Mouse (Mus musculus): ENCODE data around the gene Kng2. TPM values are rescaled to one million over a fixed set of nuclear protein-coding genes. Genes with fewer than 3 reads are reported as not detected.

Gene Kng2
- polyA plus RNA-seq (2014; fragmentation: Illumina TruSeq; extraction: RNeasy Lipid Tissue Mini Kit (QIAGEN cat#74804); ENCODE audit: low read depth, low replicate concordance): not detected

DNA sequence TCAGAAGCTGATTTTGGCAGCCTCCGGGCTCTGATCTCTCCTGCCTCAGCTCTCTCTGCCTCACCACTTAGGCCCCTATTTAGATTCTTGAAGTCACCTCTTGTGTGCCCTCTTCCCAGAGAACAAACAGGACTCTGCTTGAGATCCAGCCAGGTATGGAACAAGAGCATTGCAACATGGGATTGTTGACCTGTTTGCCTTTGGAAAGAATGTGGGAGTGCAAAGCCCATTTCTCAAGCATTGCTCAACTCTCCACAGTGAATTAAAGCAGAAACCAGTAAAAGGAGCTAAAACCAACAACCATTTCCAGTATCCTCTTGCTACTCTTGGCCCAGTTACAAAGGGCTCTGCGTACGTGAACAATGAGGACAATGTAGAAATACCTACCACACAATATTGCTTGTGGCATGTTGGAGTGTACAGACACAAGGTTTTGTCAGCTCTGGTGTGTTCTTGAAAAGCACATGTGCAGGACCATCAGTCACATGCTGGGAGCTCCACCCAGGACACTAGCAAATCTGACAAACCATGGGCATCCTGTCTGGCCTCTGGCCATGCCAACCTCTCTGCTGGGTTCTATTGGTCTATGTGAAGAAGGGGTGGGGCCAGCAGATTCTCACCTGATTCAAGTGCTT is at the start of gene Kng2:
Gene Kng2 (minus strand): TSS at position 517 of the 635 bp plus-strand sequence.

GRCm38 (mm10) chr16:23057668-23058447 is 28.6 kb upstream of the Kng2 start, which contains the start of gene Kng1:
Gene Kng1, plus strand, starts transcription at chr16:23057865.

DNA sequence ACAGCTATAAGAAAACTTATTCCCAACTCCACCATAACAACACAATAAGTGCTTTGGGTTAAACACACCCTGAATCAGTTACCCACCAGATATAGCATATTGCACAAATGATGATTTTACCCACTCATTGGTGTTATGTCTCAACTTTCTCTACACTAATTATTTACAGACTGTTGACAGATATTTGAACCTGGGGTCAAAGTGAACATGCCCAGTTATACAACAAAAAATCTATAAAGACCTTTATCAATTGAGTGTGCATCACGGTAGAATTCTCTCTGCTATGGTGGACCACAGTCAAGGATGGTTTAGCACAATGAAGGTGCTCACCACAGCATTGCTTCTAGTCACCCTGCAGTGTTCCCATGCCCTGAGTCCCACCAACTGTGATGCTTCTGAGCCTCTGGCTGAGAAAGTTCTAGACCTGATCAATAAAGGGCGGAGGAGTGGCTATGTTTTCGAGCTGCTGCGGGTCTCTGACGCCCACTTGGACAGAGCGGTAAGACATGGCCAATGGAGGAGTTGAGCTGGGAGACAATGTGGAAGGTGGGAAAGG is 78.4 kb downstream of the Kng2 start, which contains the start of gene Hrg:
Gene Hrg (plus strand): TSS at position 233 of the 556 bp plus-strand sequence.

Other genes with a start within 250 kb of the Kng2 start
- not detected for gene Crygs, start 217.9 kb downstream of the Kng2 start, polyA plus RNA-seq (2014; fragmentation: Illumina TruSeq; extraction: RNeasy Lipid Tissue Mini Kit (QIAGEN cat#74804); ENCODE audit: low read depth, low replicate concordance)
- gene Tbccd1, start 171.8 kb downstream of the Kng2 start, polyA plus RNA-seq (2014; fragmentation: Illumina TruSeq; extraction: RNeasy Lipid Tissue Mini Kit (QIAGEN cat#74804); ENCODE audit: low read depth, low replicate concordance): 14.2 TPM
- gene Dnajb11, start 171.6 kb downstream of the Kng2 start, polyA plus RNA-seq (2014; fragmentation: Illumina TruSeq; extraction: RNeasy Lipid Tissue Mini Kit (QIAGEN cat#74804); ENCODE audit: low read depth, low replicate concordance): 69.4 TPM
- not detected for gene Ahsg, start 138.2 kb downstream of the Kng2 start, polyA plus RNA-seq (2014; fragmentation: Illumina TruSeq; extraction: RNeasy Lipid Tissue Mini Kit (QIAGEN cat#74804); ENCODE audit: low read depth, low replicate concordance)
- gene Fetub, start 111.1 kb downstream of the Kng2 start, polyA plus RNA-seq (2014; fragmentation: Illumina TruSeq; extraction: RNeasy Lipid Tissue Mini Kit (QIAGEN cat#74804); ENCODE audit: low read depth, low replicate concordance): 0.97 TPM
- gene Hrg, start 78.4 kb downstream of the Kng2 start, polyA plus RNA-seq (2014; fragmentation: Illumina TruSeq; extraction: RNeasy Lipid Tissue Mini Kit (QIAGEN cat#74804); ENCODE audit: low read depth, low replicate concordance): not detected
- 0.14 TPM for gene Kng1, start 28.4 kb upstream of the Kng2 start, polyA plus RNA-seq (2014; fragmentation: Illumina TruSeq; extraction: RNeasy Lipid Tissue Mini Kit (QIAGEN cat#74804); ENCODE audit: low read depth, low replicate concordance)
- gene Eif4a2, start 78.0 kb upstream of the Kng2 start, polyA plus RNA-seq (2014; fragmentation: Illumina TruSeq; extraction: RNeasy Lipid Tissue Mini Kit (QIAGEN cat#74804); ENCODE audit: low read depth, low replicate concordance): 562 TPM
- 114 TPM for gene Rfc4, start 98.3 kb upstream of the Kng2 start, polyA plus RNA-seq (2014; fragmentation: Illumina TruSeq; extraction: RNeasy Lipid Tissue Mini Kit (QIAGEN cat#74804); ENCODE audit: low read depth, low replicate concordance)
- gene Adipoq, start 117.1 kb upstream of the Kng2 start, polyA plus RNA-seq (2014; fragmentation: Illumina TruSeq; extraction: RNeasy Lipid Tissue Mini Kit (QIAGEN cat#74804); ENCODE audit: low read depth, low replicate concordance): 10.3 TPM
- gene St6gal1, start 195.3 kb upstream of the Kng2 start, polyA plus RNA-seq (2014; fragmentation: Illumina TruSeq; extraction: RNeasy Lipid Tissue Mini Kit (QIAGEN cat#74804); ENCODE audit: low read depth, low replicate concordance): 6.6 TPM

All from testis, adult 10 weeks (tissue).